9 mouse cellular contexts compared by ENCODE assay signal in genomic region chr3:105489607-105490006, GRCm38 (mm10). TPM values are rescaled to one million over a fixed set of nuclear protein-coding genes. Genes with fewer than 3 reads are reported as not detected.
DNase-seq lines count a peak whose midpoint lies in the region; ATAC-seq and TF ChIP-seq lines count a peak whose summit lies in the region.
"Had no signal": no experiment of that assay in that cellular context is flagged by ENCODE, and none has a peak within 500 bp of the region (broad histone marks: within the 10 kb centered on the region; RNA-seq: fewer than 3 reads in every experiment).

No protein-coding gene starts in this region.

- TF ChIP-seq CTCF in midbrain, postnatal 0 days (IDR thresholded peaks at IDR 0.05): no peak

- 0 out of 2 replicates have a peak, but pooled peaks cover 6% of the 10 kb centered on the region for H3K27me3 ChIP-seq in hindbrain, embryonic 13.5 days
- H3K27me3 ChIP-seq in hindbrain, embryonic 11.5 days (ENCODE audit: control insufficient read depth, insufficient read depth, low read length): no peaks in the 10 kb centered on the region
- no peaks in the 10 kb centered on the region for H3K27me3 ChIP-seq in midbrain, postnatal 0 days (ENCODE audit: insufficient read depth, low read length)
- H3K27me3 ChIP-seq: embryonic facial prominence, embryonic 13.5 days had no signal

- H3K27ac ChIP-seq in hindbrain, embryonic 13.5 days: peak overlapping the region; percentile 63
- no peak overlapping the region for H3K27ac ChIP-seq in hindbrain, embryonic 11.5 days (ENCODE audit: low read depth, low read length)
- 0 out of 2 replicates have a peak overlapping the region, but pooled peaks have one; percentile 26 for H3K27ac ChIP-seq in midbrain, postnatal 0 days (ENCODE audit: low read depth, low read length)
- H3K27ac ChIP-seq: embryonic facial prominence, embryonic 13.5 days had no signal

- H3K4me2 ChIP-seq in hindbrain, embryonic 13.5 days: no peak overlapping the region
- H3K4me2 ChIP-seq in hindbrain, embryonic 11.5 days (replicated peaks; ENCODE audit: low read depth, low read length): no peak overlapping the region
- H3K4me2 ChIP-seq in midbrain, postnatal 0 days (ENCODE audit: low read depth, low read length, poor library complexity, severe bottlenecking): no peak overlapping the region
- H3K4me2 ChIP-seq: embryonic facial prominence, embryonic 13.5 days had no signal

- H3K36me3 ChIP-seq in hindbrain, embryonic 13.5 days: no peaks in the 10 kb centered on the region
- H3K36me3 ChIP-seq in hindbrain, embryonic 11.5 days (ENCODE audit: control insufficient read depth, insufficient read depth, low read length): no peaks in the 10 kb centered on the region
- no peaks in the 10 kb centered on the region for H3K36me3 ChIP-seq in midbrain, postnatal 0 days (ENCODE audit: insufficient read depth, low read length)
- H3K36me3 ChIP-seq: embryonic facial prominence, embryonic 13.5 days had no signal

- no peaks in the 10 kb centered on the region for H3K9me3 ChIP-seq in hindbrain, embryonic 13.5 days
- H3K9me3 ChIP-seq in hindbrain, embryonic 11.5 days (ENCODE audit: control insufficient read depth, low read length): no peaks in the 10 kb centered on the region
- H3K9me3 ChIP-seq in midbrain, postnatal 0 days (ENCODE audit: low read length): no peaks in the 10 kb centered on the region
- H3K9me3 ChIP-seq: embryonic facial prominence, embryonic 13.5 days had no signal

- DNase-seq in hindbrain, embryonic 11.5 days (ENCODE audit: low spot score): no peak
- DNase-seq in adrenal gland, adult (ENCODE audit: inconsistent age in 2 of 2, low spot score in 1 of 2): peak; percentile 71 to 78
- DNase-seq in fibroblast of lung, adult 2 months (ENCODE audit: low read depth): peak; percentile 5
- DNase-seq in layer of hippocampus, adult 18-20 months (ENCODE audit: low spot score in 2 of 2): peak; percentile 77 to 89
- peak; percentile 64 for DNase-seq in midbrain, postnatal 0 days (ENCODE audit: low spot score)
- DNase-seq in spleen, postnatal 36 days (ENCODE audit: low spot score in 2 of 2): no peak
- DNase-seq in thymus, postnatal 36 days: no peak

- WGBS in hindbrain, embryonic 13.5 days: 16% methylated on average over 4 of the region's 4 CpGs
- 27% methylated on average over 4 of the region's 4 CpGs for whole genome bisulfite sequencing in hindbrain, embryonic 11.5 days
- 28% methylated on average over 4 of the region's 4 CpGs for WGBS in midbrain, postnatal 0 days

- H3K4me3 ChIP-seq in hindbrain, embryonic 13.5 days: no peak overlapping the region
- H3K4me3 ChIP-seq in hindbrain, embryonic 11.5 days (ENCODE audit: low read depth, low read length): no peak overlapping the region
- no peak overlapping the region for H3K4me3 ChIP-seq in midbrain, postnatal 0 days (ENCODE audit: low read depth, low read length)
- H3K4me3 ChIP-seq: embryonic facial prominence, embryonic 13.5 days had no signal

- 0 out of 2 replicates have a peak overlapping the region, but pooled peaks have one; percentile 5 for H3K9ac ChIP-seq in hindbrain, embryonic 13.5 days
- H3K9ac ChIP-seq in hindbrain, embryonic 11.5 days (ENCODE audit: low read depth, low read length): no peak overlapping the region
- no peak overlapping the region for H3K9ac ChIP-seq in midbrain, postnatal 0 days (replicated peaks; ENCODE audit: low read length, poor library complexity, severe bottlenecking)
- H3K9ac ChIP-seq: embryonic facial prominence, embryonic 13.5 days had no signal

- no peak for ATAC-seq in hindbrain, embryonic 13.5 days (ENCODE audit: low FRiP score)
- no peak for ATAC-seq in hindbrain, embryonic 11.5 days (ENCODE audit: low FRiP score)
- no peak for ATAC-seq in midbrain, postnatal 0 days (ENCODE audit: low FRiP score)

- H3K4me1 ChIP-seq in hindbrain, embryonic 13.5 days (replicated peaks): peaks cover 37% of the 10 kb centered on the region
- H3K4me1 ChIP-seq in hindbrain, embryonic 11.5 days (replicated peaks; ENCODE audit: control insufficient read depth, insufficient read depth, low read length): peaks cover 5% of the 10 kb centered on the region
- H3K4me1 ChIP-seq in midbrain, postnatal 0 days (ENCODE audit: insufficient read depth, low read length): peaks cover 7% of the 10 kb centered on the region; the same call in 1 of the 2 replicates

RNA-seq across cellular contexts. Expression of gene Kcnd3, which starts 37.5 kb away (rescaled TPM):
- 7.1 and 7.9 TPM in 2 replicates for polyA plus RNA-seq in hindbrain, embryonic 13.5 days (2015; fragmentation: Nextera tagmentation; extraction: Ambion mirVana)
- 2.5 and 3.0 TPM in 2 replicates for polyA plus RNA-seq in hindbrain, embryonic 11.5 days (2014; fragmentation: Nextera tagmentation; extraction: Ambion mirVana)
- 10 to 100 TPM; 61.6 to 63.9 TPM for total RNA-seq in layer of hippocampus, adult 18-20 months (2021)
- 67.4 and 80.5 TPM in 2 replicates for total RNA-seq in midbrain, postnatal 0 days (2014; rRNA removed)
- polyA plus RNA-seq in midbrain, postnatal 0 days (2015; fragmentation: Nextera tagmentation; extraction: Ambion mirVana): 9.6 and 10.6 TPM in 2 replicates

Comparison
In these comparisons a context has a peak if more than half of its experiments do, and no peak if none do; other contexts are left out.
1. DNase-seq: peak in adrenal gland, adult (2 of 2), fibroblast of lung, adult 2 months (single experiment), layer of hippocampus, adult 18-20 months (2 of 2) and midbrain, postnatal 0 days (single experiment); none in hindbrain, embryonic 11.5 days (single experiment), spleen, postnatal 36 days (0 of 2) and thymus, postnatal 36 days (0 of 2).